Mouse (Mus musculus): ENCODE results near the gene Pbx2.
"Not testable (repeated sequence)": the region's sequence is repeated elsewhere in the genome, so short reads cannot be mapped to it uniquely, and the experiment has no call there.

The Pbx2 gene

DNA sequence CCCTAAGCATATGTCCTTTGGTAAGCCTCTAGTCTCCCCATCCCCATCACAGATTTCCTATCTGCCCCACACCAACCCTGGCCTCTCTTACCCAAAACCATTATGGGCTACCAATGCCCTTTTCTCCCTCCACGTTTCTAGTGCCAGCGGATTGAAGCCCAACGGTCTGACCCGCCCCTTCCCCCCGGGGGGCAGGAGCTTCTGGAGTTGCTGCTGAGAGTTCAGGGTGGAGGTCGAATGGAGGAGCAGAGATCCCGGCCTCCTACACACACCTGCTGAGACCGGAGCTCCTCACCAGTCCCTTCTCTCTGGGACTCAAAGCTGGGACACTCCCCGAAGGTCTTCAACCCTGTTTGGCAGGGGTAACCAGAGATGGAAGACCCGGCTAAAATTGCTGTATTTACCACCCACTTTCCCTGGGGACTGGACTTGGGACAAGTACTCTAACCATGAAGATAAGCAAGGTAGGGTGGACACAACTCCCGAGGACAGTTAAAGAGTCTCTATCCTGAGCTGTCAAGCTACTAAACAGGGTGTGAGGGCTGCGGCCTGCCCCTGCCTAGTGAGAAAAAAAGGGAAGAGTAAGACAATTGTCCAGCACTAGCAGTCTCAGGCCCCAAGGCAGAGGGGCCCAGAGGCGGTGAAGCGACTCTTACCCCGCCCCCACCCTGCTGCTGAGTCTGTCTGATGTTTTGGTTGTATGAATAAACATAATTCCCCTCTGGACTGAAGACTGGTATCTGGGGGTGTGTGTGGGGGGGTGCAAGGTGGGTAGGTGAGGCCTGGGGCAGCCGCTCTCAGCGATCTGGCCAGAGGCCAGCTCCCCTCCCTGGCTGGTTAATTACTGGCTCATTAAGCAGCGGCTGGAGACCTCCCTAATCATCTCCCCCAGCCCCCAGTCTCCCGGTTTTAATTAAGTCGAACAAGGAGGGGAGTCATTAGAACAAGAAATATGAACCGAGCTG, at the start of gene Pbx2:
TSS of gene Pbx2 (plus strand) at position 238 of the 965 bp plus-strand sequence.
- peak; percentile 63 for DNase-seq

GRCm38 (mm10) chr17:34543567-34543966, 47.5 kb upstream of the Pbx2 start:
- DNase-seq: not testable (repeated sequence)

GRCm38 (mm10) chr17:34546797-34547196, 44.3 kb upstream of the Pbx2 start:
- DNase-seq: no peak

DNA sequence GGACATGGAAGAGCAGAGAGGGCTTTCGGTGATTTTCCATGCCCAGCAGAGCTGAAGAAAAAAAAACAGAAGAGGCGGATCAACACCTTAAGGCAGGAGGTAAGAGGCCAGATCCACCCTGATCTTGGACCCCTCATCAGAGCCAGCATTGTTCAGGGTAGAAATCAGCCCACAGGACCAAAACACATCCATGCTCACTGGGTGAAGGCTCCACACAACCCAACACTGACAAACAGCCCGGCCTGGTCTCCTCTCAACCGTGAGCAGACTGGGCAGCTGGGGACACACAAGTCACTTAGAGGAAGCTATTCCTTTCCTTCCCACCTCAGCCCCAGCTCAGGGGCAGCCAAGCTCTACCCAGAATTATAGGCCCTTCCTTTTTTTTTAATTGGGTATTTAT, 43.5 kb upstream of the Pbx2 start:
- DNase-seq: no peak

GRCm38 (mm10) chr17:34549156-34549555, 41.9 kb upstream of the Pbx2 start:
- no peak for DNase-seq

GRCm38 (mm10) chr17:34549843-34550242, 41.2 kb upstream of the Pbx2 start:
- DNase-seq: no peak

GRCm38 (mm10) chr17:34555483-34555882, 35.6 kb upstream of the Pbx2 start:
- DNase-seq: peak; percentile 78

- no peak for DNase-seq
Observed at GRCm38 (mm10) chr17:34556406-34556805, 34.7 kb upstream of the Pbx2 start.

DNA sequence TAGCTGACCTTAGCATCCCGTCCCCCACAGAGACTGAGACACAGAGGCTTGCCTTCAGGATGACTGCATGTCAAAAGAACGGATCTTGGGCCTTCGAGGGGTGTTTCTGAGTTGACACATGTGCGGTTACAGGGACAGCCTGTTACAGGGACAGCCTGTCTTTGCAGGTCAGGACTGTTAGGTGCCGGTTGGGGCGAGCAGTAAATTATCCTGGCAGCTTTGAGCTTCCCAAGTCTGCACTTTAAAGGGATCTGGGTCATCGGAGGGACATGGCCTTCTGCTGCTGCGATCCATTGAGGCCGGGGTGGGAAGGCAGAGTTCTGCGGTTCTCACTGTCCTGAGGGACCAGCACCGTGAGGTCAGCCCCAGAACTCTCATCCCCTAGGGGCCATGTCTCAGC, 33.7 kb upstream of the Pbx2 start:
- no peak for DNase-seq

DNA sequence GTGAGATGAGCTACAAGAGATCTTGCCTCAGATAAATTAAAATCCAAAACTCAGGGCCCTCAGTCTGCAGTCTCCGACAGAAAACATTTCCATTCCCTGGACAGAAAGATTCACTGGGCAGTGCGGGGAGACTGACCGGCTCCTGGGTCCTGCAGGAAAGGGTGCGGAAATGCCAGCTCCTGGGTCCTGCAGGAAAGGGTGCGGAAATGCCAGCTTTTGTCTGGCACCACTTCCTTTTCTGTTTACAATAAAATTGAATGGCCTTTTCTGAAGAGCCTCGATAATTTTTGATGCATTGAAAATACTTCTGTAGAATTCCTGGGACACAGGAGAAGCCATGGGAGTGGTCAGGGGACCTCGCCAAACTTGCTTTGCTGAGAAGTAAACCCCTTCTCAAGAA, 31.9 kb upstream of the Pbx2 start:
- no peak for DNase-seq

DNA sequence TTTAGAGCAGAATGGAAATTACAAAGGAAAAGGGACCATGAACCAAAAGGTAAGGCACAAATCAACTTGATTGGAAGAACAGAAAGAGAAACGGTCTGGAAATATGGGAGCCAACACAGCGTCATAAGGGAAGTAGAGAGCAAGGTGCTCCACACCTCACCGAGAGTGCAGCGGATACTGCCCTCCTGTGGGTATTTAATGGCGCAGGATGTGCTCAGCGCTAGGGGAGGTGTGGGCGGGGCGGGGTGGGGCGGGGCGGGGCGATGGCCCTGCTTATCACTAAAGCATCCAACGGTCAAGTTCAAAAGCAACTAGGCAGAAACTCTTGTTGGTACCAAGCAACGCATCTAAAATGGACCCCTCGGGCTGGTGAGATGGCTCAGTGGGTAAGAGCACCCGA, 31.2 kb upstream of the Pbx2 start:
- DNase-seq: no peak

DNA sequence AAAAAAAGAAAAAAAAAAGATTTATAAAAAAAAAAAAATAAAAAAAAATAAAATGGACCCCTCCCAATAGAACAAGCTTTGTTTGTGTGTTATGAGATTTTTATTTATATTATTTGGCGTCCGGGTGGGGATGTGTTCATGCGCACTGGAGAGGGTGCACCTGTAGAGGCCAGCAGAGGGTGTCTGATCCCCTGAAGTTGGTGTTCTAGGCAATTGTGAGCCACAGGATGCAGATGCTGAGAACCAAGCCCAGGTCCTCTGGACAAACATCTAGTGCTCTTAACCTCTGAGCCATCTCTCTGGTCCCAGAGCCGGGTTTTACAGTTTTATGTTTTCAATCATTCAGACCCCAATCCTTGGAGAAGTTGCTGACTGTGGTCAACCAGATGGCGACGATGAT, 30.6 kb upstream of the Pbx2 start:
- no peak for DNase-seq

GRCm38 (mm10) chr17:34561200-34561599, 29.9 kb upstream of the Pbx2 start:
- no peak for DNase-seq

- no peak for DNase-seq
Observed at GRCm38 (mm10) chr17:34562595-34562994, 28.5 kb upstream of the Pbx2 start.

DNA sequence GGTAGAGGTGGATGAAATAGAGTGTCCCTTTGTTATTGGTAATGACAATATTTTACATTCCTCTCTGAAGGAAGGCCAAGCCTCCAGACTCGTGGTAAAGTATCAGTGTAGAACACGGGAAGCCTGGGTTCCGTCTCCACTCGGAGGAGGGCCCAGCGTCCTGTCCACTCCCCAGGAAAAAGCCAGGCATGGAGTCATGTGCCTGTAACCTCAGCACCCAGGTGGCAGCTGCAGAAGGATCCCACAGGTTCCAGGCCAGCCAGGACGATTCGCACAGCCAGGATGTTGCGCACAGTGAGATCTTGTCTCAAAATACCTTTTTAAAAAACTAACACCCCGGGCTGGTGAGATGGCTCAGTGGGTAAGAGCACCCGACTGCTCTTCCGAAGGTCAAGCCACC, 27.7 kb upstream of the Pbx2 start:
- no peak for DNase-seq

DNA sequence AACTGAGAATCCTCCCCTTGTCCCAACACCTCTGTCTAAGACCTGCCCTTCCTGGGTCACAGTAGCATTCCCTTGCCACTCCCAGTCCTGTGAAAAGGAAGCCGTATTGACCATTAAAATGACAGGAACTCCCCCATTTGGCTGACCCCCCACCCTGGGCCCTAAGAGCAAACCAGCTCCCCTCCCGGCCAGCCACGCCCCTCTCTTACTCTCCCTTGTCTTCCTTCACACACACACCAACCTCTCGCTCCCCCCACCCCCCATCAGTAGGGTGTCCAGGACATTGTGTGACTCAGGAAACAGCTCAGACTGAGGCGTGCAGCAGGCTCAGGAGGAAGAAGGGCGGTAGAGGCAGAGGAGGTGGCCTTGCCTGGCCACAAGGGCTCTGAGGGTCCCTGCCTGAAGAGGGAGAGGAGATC, 27.1 kb upstream of the Pbx2 start, which contains the start of gene Notch4:
TSS of gene Notch4 (plus strand) at position 266 of the 419 bp plus-strand sequence.
- DNase-seq: no peak

DNA sequence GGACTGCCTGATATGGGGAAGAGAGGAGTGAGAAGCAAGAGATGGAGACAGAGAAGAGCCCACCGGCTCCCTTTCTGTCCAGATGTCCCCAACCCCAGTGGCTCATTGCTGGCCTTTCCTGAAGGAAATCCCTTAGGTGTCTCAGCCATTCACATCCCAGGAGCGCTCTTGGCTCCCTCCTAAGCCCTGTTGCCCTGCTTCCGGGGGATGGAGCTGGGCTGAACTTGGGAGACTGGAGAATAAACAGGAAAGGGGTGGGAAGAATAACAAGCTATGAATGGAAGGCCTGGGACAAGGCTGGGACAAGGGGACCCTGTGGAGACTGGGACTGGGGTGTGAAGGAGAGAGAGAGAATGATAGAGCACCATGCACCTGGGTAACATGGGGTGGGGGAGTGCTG, 26.3 kb upstream of the Pbx2 start:
- no peak for DNase-seq

DNA sequence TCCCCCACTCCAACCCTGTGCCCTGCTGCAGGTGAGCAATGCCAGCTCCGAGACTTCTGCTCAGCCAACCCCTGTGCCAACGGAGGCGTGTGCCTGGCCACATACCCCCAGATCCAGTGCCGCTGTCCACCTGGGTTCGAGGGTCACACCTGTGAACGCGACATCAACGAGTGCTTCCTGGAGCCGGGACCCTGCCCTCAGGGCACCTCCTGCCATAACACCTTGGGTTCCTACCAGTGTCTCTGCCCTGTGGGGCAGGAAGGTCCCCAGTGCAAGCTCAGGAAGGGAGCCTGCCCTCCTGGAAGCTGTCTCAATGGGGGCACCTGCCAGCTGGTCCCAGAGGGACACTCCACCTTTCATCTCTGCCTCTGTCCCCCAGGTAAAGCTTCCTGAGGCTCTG, 23.8 kb upstream of the Pbx2 start:
- DNase-seq: no peak

DNA sequence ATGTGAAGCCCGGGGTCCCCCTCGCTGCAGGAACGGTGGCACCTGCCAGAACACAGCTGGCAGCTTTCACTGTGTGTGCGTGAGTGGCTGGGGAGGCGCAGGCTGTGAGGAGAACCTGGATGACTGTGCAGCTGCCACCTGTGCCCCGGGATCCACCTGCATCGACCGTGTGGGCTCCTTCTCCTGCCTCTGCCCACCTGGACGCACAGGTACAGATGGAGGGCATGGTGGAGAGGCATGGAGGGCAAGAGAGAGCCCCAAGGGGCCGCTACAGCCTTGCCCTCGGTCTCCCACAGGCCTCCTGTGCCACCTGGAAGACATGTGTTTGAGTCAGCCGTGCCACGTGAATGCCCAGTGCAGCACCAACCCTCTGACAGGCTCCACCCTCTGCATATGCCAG, 22.6 kb upstream of the Pbx2 start:
- DNase-seq: no peak

- DNase-seq: no peak
Observed at GRCm38 (mm10) chr17:34569919-34570318, 21.1 kb upstream of the Pbx2 start.

DNA sequence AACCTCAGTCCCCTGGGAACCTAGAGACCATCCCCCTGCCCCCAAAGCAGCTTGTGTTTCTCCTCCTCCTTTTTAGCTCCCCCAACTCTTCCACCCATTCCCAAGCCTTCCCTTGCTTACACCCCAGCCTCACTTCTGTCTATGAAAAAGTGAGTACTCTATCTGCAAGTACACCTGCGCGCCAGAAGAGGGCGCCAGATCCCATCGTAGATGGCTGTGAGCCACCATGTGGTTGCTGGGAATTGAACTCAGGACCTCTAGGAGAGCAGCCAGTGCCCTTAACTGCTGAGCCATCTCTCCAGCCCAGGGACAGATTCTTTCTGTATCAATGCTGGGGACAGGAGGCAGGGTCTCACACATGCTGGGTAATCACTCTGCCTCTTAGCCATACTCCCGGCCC, 19.2 kb upstream of the Pbx2 start:
- peak; percentile 43 for DNase-seq

- no peak for DNase-seq
Observed at GRCm38 (mm10) chr17:34572361-34572760, 18.7 kb upstream of the Pbx2 start.

DNA sequence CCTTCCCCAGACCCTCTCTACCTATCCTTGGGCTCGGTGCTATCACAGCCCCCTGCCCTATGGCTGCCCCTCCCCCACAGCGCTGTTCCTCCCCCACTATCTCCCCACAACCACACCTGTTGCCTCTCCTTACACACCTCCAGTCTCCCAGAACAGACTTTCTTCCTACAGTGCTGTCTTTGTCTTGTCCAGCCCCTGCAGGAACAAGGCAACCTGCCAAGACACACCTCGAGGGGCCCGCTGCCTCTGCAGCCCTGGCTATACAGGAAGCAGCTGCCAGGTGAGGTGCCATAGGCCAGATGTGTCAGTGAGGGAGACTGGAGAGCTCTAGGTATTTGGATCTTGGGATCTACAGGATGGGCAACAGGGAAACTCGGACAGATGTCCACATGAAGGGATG, 14.5 kb upstream of the Pbx2 start:
- DNase-seq: no peak

DNA sequence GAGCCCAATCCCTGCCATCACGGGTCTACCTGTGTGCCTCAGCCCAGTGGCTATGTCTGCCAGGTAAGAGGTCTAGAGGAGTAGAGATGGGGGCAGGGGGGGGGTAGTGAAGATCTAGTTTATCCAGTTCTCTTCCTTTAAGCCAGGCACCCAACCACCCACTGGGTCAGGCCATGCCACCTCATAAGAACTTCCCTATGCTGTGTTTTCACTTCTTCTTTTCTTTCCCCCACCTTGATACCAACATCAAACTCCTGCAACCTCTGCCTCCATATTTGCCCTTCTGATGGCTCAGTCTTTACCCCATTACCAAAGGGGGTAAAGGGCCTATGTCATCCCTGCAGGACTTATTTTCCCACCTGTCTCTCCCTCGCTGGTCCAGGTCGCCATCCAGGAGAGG, 13.0 kb upstream of the Pbx2 start:
- no peak for DNase-seq

DNA sequence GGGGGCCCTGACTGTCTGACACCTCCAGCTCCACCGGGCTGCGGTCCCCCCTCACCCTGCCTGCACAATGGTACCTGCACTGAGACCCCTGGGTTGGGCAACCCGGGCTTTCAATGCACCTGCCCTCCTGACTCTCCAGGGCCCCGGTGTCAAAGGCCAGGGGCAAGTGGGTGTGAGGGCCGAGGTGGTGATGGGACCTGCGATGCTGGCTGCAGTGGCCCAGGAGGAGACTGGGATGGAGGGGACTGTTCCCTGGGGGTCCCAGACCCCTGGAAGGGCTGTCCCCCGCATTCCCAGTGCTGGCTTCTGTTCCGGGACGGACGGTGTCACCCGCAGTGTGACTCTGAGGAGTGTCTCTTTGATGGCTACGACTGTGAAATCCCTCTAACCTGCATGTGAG, 8.5 kb upstream of the Pbx2 start:
- no peak for DNase-seq

All from thymus, postnatal 25 days (tissue).